Mouse (Mus musculus) small intestine, adult 2 months (tissue): ENCODE results near the gene Rsf1.

Experiments
- CTCF ChIP-seq: fragments of 200-500 bp; IDR thresholded peaks from 2 replicates; pipeline ENCODE4 v1.5.1; 2012; ENCODE audit warnings: low read depth, mild to moderate bottlenecking, control low read depth, inconsistent platforms, low read length, moderate library complexity, mixed read lengths; ENCODE audit not compliant: insufficient replicate concordance, insufficient read length; ENCODE audit errors: extremely low read depth
- POLR2A ChIP-seq: fragments of 200-500 bp; IDR thresholded peaks from 2 replicates; pipeline ENCODE4 v1.6.1; 2012; ENCODE audit warnings: low read depth, mild to moderate bottlenecking, control low read depth, inconsistent platforms, low read length, moderate library complexity

DNA sequence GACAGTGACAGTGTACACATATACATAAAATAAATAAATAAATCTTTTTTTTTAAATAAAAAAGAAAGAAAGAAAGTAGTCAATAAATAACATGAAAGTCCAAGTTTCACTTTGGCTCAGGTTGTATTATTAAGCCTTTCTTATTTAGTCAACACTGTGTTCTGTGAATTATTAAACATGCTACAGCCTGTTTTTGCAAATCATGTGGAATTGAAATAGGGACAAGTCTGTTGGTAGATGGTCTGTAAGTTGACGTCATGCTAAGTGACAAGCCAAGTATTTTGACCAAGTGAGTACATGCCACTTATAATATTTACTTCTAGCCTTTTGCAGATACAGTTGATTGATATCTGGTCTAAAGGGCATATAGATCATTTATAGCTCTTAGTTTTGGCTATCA is 43.0 kb downstream of the Rsf1 start:
- TF ChIP-seq CTCF, result no peak
- no peak for TF ChIP-seq POLR2A
